Mouse (Mus musculus): ENCODE data around the gene Mroh3.

The Mroh3 gene

GRCm38 (mm10) chr1:136212803-136213202 lies at the start of gene Mroh3:
Gene Mroh3 (minus strand): TSS chr1:136212828.
- DNase-seq (ENCODE audit: low read depth, low spot score): peak; percentile 18

- DNase-seq (ENCODE audit: low read depth, low spot score): no peak
Measured at GRCm38 (mm10) chr1:136260635-136261238, 48.1 kb upstream of the Mroh3 start, which contains the start of gene Gpr25. Gene Gpr25 (minus strand): TSS chr1:136260873.

- DNase-seq (ENCODE audit: low read depth, low spot score): peak; percentile 64
Measured at GRCm38 (mm10) chr1:136259893-136260634, 47.4 kb upstream of the Mroh3 start.

GRCm38 (mm10) chr1:136259543-136259892 lies 46.9 kb upstream of the Mroh3 start:
- DNase-seq (ENCODE audit: low read depth, low spot score): no peak

GRCm38 (mm10) chr1:136258495-136258894 lies 45.9 kb upstream of the Mroh3 start:
- DNase-seq (ENCODE audit: low read depth, low spot score): no peak

GRCm38 (mm10) chr1:136255657-136256056 lies 43.0 kb upstream of the Mroh3 start:
- no peak for DNase-seq (ENCODE audit: low read depth, low spot score)

- no peak for DNase-seq (ENCODE audit: low read depth, low spot score)
Measured at GRCm38 (mm10) chr1:136255174-136255573, 42.5 kb upstream of the Mroh3 start.

- no peak for DNase-seq (ENCODE audit: low read depth, low spot score)
Measured at GRCm38 (mm10) chr1:136254503-136255065, 42.0 kb upstream of the Mroh3 start.

GRCm38 (mm10) chr1:136253472-136253871 lies 40.8 kb upstream of the Mroh3 start:
- DNase-seq (ENCODE audit: low read depth, low spot score): no peak

GRCm38 (mm10) chr1:136249662-136250061 lies 37.0 kb upstream of the Mroh3 start:
- DNase-seq (ENCODE audit: low read depth, low spot score): no peak

- DNase-seq (ENCODE audit: low read depth, low spot score): no peak
Measured at GRCm38 (mm10) chr1:136247393-136247792, 34.8 kb upstream of the Mroh3 start.

GRCm38 (mm10) chr1:136244469-136244868 lies 31.8 kb upstream of the Mroh3 start:
- DNase-seq (ENCODE audit: low read depth, low spot score): no peak

GRCm38 (mm10) chr1:136241801-136242200 lies 29.2 kb upstream of the Mroh3 start:
- no peak for DNase-seq (ENCODE audit: low read depth, low spot score)

GRCm38 (mm10) chr1:136238495-136238894 lies 25.9 kb upstream of the Mroh3 start:
- no peak for DNase-seq (ENCODE audit: low read depth, low spot score)

GRCm38 (mm10) chr1:136234595-136235092 lies 22.0 kb upstream of the Mroh3 start:
- DNase-seq (ENCODE audit: low read depth, low spot score): no peak

- DNase-seq (ENCODE audit: low read depth, low spot score): no peak
Measured at GRCm38 (mm10) chr1:136233892-136234594, 21.4 kb upstream of the Mroh3 start, which contains the start of gene Inava. Gene Inava (minus strand): TSS chr1:136234264.

GRCm38 (mm10) chr1:136232986-136233790 lies 20.6 kb upstream of the Mroh3 start:
- DNase-seq (ENCODE audit: low read depth, low spot score): no peak

GRCm38 (mm10) chr1:136232285-136232926 lies 19.8 kb upstream of the Mroh3 start:
- DNase-seq (ENCODE audit: low read depth, low spot score): no peak

GRCm38 (mm10) chr1:136231596-136231995 lies 19.0 kb upstream of the Mroh3 start:
- DNase-seq (ENCODE audit: low read depth, low spot score): no peak

GRCm38 (mm10) chr1:136230201-136230600 lies 17.6 kb upstream of the Mroh3 start:
- DNase-seq (ENCODE audit: low read depth, low spot score): no peak

GRCm38 (mm10) chr1:136229040-136229373 lies 16.4 kb upstream of the Mroh3 start:
- DNase-seq (ENCODE audit: low read depth, low spot score): no peak

Data from skeletal muscle tissue, adult 2 months (tissue).